Mouse (Mus musculus) thymus, adult 2 months (tissue): Measurements from ENCODE around the gene Etv3.

Experiments
- CTCF ChIP-seq: fragments of 200-500 bp; IDR thresholded peaks from 2 replicates; pipeline ENCODE4 v1.5.1; 2012; ENCODE audit warnings: mild to moderate bottlenecking, control low read depth, low read length, moderate library complexity, borderline replicate concordance; ENCODE audit not compliant: control insufficient read depth, poor library complexity, insufficient read depth; ENCODE audit errors: extremely low read depth
- POLR2A ChIP-seq: fragments of 200-500 bp; IDR thresholded peaks from 2 replicates; pipeline ENCODE4 v1.6.1; 2012; ENCODE audit warnings: mild to moderate bottlenecking, low read length, control low read depth, moderate library complexity; ENCODE audit not compliant: control insufficient read depth, poor library complexity, insufficient read depth; ENCODE audit errors: extremely low read depth

DNA sequence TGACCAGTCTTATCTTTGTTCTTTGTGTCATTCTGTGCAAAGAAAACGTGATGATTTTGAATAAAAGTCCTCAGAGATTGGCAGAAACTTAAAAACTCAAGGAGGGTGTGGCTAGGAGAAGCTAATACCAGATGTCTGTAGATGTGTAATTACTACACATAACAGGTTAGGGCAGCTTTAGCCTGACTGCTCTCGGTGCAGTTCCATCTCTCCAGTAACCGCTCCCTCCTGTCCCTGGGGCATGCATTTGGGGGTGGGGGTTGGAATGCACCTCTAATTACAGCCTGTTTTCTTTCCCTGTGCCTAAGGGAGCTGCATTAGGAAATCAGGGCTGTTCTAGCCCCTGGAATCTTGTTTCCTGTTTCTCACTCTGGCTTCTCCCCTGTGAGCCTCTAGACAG, 5.0 kb downstream of the Etv3 start:
- TF ChIP-seq POLR2A: no peak
- TF ChIP-seq CTCF: no peak
